Mouse (Mus musculus) megakaryocyte, embryonic 14.5 days (primary cell): ENCODE results near the gene Man1a.

Experiments
- FLI1 ChIP-seq: IDR thresholded peaks from 2 replicates; pipeline ENCODE4 v1.6.1; 2012; ENCODE audit warnings: low read length, inconsistent platforms, mixed read lengths
- GATA1 ChIP-seq: IDR thresholded peaks from 3 replicates; pipeline ENCODE4 v1.6.1; 2012; ENCODE audit warnings: mixed read lengths, low read length, inconsistent platforms, borderline replicate concordance

GRCm38 (mm10) chr10:53990434-53990833 is 86.0 kb downstream of the Man1a start:
- TF ChIP-seq GATA1 (no peak), FLI1 (no peak)
